Mouse (Mus musculus): Measurements from ENCODE around the gene Plau. TPM values are rescaled to one million over a fixed set of nuclear protein-coding genes. Genes with fewer than 3 reads are reported as not detected.

The Plau gene
- 0.21 and 0.26 TPM in 2 replicates for polyA plus RNA-seq (2015; fragmentation: Nextera tagmentation; extraction: Ambion mirVana)

DNA sequence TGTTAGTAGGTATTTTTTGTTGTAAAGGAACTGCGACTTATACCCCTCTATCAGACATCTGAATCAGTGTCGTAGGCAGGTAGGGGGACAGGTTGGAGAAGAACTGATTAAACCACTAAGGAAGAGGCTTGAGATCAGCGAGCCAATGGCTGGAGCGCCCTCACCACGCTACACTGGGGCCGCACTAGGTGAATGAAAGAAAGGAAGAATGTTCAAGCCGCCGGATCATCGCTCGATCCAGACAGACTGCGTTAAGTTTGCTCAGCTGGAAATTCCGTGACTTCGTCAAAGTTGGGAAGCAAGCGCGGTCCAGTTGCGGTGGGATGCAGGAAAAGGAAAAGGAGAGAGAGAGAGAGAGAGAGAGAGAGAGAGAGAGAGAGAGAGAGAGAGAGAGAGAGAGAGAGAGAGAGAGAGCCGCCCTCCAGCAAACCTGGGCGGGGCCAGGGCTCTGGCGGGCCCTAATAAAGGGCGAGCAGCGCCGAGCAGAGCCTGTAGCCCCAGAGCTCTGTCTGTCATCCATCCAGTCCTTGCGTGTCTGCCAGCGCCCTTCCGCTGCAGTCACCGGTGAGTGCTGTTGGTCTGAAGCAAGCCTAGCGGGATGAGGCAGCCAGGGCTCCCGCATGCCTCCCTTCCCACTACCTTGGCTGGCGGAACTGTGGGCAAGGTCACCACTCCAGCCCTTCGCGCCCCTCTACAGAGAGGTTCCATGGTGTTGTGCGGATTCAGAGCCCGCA, at the start of gene Plau:
Gene Plau, plus strand, starts transcription at position 490 of the 734 bp plus-strand sequence.
- Histone ChIP-seq H3K4me2 (peak within 1 kb of the TSS; percentile 92), H3K27me3 (peaks cover 4% of the 10 kb centered on the region; the same call in 1 of the 2 replicates), H3K4me3 (peak within 1 kb of the TSS; percentile 45), H3K36me3 (no peaks in the 10 kb centered on the region), H3K27ac (replicated peaks) (no peak within 1 kb of the TSS), H3K9ac (peak within 1 kb of the TSS; percentile 49), H3K4me1 (replicated peaks) (peaks cover 11% of the 10 kb centered on the region), H3K9me3 (no peaks in the 10 kb centered on the region)
- ATAC-seq (ENCODE audit: low FRiP score, low read depth): peak; percentile 87
- WGBS: under 1% methylated on average over 33 of the region's 33 CpGs

GRCm38 (mm10) chr14:20788151-20788550, 48.3 kb upstream of the Plau start:
- Histone ChIP-seq H3K4me2 (no peak overlapping the region), H3K36me3 (peaks cover 23% of the 10 kb centered on the region), H3K4me1 (replicated peaks) (peaks cover 43% of the 10 kb centered on the region), H3K9ac (no peak overlapping the region), H3K9me3 (no peaks in the 10 kb centered on the region), H3K27me3 (no peaks in the 10 kb centered on the region), H3K4me3 (no peak overlapping the region), H3K27ac (replicated peaks) (no peak overlapping the region)
- ATAC-seq (ENCODE audit: low FRiP score, low read depth): no peak
- 84% methylated on average over 3 of the region's 3 CpGs for WGBS

DNA sequence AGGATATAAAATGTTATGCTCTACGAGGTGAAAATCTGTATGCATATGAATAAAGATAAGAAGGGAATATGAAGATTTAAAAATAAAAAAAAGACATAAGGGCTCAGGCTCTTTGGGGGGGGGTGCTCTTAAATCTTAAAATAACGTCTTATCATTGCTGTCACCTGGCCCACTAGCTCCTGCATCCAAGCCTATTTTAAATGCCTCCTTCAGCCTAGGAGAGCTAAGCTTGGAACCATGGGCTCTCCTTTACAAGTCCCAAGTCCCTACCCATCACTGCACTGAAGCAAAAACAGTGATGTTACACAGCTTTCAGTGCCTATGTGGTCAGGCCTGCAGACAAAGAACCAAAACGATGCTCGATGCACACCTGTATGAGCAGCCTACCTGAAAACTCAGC, 46.9 kb upstream of the Plau start:
- Histone ChIP-seq H3K27me3 (no peaks in the 10 kb centered on the region), H3K36me3 (peaks cover 19% of the 10 kb centered on the region)
- 93% methylated on average over 4 of the region's 4 CpGs for WGBS

GRCm38 (mm10) chr14:20790445-20790844, 46.0 kb upstream of the Plau start:
- peaks cover 52% of the 10 kb centered on the region for H3K4me1 ChIP-seq (replicated peaks)
- no peak overlapping the region for H3K27ac ChIP-seq (replicated peaks)
- H3K4me3 ChIP-seq: no peak overlapping the region
- 94% methylated on average over 5 of the region's 5 CpGs for WGBS
- H3K36me3 ChIP-seq: peaks cover 19% of the 10 kb centered on the region
- H3K27me3 ChIP-seq: no peaks in the 10 kb centered on the region
- ATAC-seq (ENCODE audit: low FRiP score, low read depth): no peak
- no peak overlapping the region for H3K9ac ChIP-seq
- no peak overlapping the region for H3K4me2 ChIP-seq
- H3K9me3 ChIP-seq: no peaks in the 10 kb centered on the region

More for the DNA sequence above, 46.9 kb upstream of the Plau start:
- peaks cover 49% of the 10 kb centered on the region for H3K4me1 ChIP-seq (replicated peaks)
- no peaks in the 10 kb centered on the region for H3K9me3 ChIP-seq
- no peak overlapping the region for H3K9ac ChIP-seq
- no peak overlapping the region for H3K4me2 ChIP-seq
- no peak overlapping the region for H3K4me3 ChIP-seq
- H3K27ac ChIP-seq (replicated peaks): no peak overlapping the region
- no peak for ATAC-seq (ENCODE audit: low FRiP score, low read depth)

GRCm38 (mm10) chr14:20790996-20791395, 45.5 kb upstream of the Plau start:
- Histone ChIP-seq H3K27ac (replicated peaks) (no peak overlapping the region), H3K9ac (no peak overlapping the region), H3K9me3 (no peaks in the 10 kb centered on the region), H3K36me3 (peaks cover 19% of the 10 kb centered on the region), H3K4me2 (no peak overlapping the region; the same call in 1 of the 2 replicates), H3K4me1 (replicated peaks) (peaks cover 55% of the 10 kb centered on the region), H3K4me3 (no peak overlapping the region), H3K27me3 (no peaks in the 10 kb centered on the region)
- WGBS: 88% methylated on average over 6 of the region's 6 CpGs
- ATAC-seq (ENCODE audit: low FRiP score, low read depth): no peak

DNA sequence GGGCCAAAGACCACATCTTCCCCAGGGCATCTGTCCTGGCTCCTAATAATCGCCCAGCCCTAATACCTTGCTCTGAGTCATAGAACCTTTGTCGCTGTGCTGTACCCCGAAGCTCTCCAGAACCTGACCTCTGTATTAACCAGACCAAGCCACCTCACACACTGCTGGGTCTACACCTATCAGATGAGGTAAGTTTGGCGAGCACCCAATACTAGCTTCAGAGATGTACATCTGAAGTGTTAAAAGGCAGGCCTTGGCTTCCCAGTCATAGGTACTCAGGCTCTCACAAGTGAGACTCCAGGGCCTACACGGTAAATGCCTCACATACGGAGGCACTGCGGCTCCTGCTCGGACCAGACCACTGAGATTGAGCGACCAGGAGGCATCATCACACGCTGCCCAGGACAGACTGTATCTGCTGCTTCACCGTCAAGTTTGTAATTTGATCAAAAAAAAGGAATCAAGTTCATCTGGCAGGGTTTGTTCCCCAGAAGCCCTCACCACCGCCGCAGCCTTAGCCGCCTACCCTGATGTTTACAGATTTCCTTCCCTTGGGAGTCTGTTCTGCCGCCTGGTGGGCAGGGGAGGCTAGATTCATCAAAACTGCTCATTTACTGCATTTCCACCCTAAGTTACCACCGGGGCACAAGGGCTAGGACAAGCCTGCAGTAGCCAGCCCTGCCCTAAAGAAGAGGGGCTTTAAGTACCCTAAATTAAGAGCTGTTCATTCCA, 44.8 kb upstream of the Plau start:
- no peak overlapping the region for H3K27ac ChIP-seq (replicated peaks)
- no peaks in the 10 kb centered on the region for H3K27me3 ChIP-seq
- ATAC-seq (ENCODE audit: low FRiP score, low read depth): no peak
- H3K4me1 ChIP-seq (replicated peaks): peaks cover 54% of the 10 kb centered on the region
- H3K36me3 ChIP-seq: peaks cover 18% of the 10 kb centered on the region
- H3K9ac ChIP-seq: peak overlapping the region; percentile 17; the same call in 1 of the 2 replicates
- WGBS: 77% methylated on average over 16 of the region's 16 CpGs
- H3K4me3 ChIP-seq: peak overlapping the region; percentile 83; the same call in 1 of the 2 replicates
- no peaks in the 10 kb centered on the region for H3K9me3 ChIP-seq
- H3K4me2 ChIP-seq: peak overlapping the region; percentile 69

DNA sequence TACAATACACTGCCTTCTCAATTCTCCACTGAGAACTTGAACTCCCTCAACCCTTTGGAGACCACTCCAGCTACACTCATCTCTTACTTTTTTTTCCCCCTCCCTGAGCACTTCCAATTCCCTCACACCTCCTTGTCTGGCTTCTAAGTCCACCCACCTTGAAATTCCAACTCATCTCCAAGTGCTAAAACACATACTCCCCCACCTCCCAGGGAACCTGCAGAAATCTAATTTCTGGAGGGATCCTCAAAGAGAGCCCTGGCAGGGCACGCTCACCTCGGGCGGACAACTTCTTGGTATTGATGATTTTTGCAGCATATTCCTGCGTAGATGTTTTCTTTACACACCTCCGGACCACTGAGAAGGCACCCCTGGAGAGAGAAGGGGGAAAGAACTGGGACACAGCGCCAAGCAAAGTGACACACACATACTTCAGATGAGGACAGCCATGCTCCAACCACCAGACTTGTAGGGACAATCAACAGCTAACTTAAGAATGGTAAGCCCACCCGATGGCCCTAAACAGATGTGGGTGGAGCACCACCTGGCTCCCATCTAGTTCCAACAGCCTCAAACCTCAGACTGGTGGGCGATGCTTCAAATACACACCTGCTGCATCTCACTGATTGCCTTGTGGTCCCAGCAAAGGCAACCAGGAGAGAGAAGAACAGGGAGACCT, 44.1 kb upstream of the Plau start:
- Histone ChIP-seq H3K4me1 (replicated peaks) (peaks cover 58% of the 10 kb centered on the region), H3K27ac (replicated peaks) (peak overlapping the region; percentile 84), H3K4me3 (peak overlapping the region; percentile 83), H3K4me2 (peak overlapping the region; percentile 69), H3K9ac (peak overlapping the region; percentile 81), H3K36me3 (peaks cover 17% of the 10 kb centered on the region), H3K27me3 (no peaks in the 10 kb centered on the region), H3K9me3 (no peaks in the 10 kb centered on the region)
- WGBS: 70% methylated on average over 8 of the region's 8 CpGs
- no peak for ATAC-seq (ENCODE audit: low FRiP score, low read depth)

DNA sequence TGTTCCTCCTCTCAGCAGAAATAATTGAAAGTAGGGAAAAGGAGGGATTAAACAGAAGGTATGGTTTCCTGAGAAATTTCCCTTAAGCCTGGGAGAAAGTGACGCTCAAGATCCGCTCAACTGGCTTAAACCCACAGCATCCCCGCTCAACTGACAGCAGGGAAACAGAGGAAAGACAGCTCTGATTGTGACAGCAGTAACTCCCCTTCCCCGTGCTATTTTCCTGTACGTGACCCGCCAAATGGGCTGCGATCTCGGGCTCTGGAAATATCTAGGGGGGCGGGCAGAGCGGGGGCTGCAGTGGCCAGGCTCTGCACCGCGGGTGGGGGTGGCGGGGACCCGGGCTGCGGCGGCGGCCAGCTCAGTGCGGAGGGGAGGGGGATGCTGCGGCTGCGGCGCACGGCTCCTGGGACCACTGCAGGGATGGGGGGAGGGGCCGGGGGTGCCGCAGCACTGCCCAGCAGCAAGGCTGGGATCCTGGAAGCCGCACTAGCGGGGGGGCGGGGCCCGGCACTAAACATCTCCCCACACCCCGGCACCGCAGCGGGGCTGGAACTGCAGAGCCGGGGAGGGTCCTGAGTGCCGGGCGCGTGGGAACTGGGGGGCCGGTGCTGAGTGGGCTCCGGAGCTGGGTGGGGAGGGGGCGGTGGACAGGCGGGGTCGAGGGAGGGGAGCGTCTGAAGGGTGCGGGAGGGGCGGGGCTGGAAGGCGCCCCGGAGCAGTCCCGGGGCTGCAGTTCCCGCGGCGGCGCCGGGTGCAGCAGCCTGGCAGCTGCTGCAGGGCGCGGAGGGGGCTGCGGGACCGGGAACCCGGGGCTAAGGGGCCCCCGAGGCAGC, 43.3 kb upstream of the Plau start:
- no peaks in the 10 kb centered on the region for H3K27me3 ChIP-seq
- WGBS: 2% methylated on average over 42 of the region's 57 CpGs
- H3K9me3 ChIP-seq: no peaks in the 10 kb centered on the region
- peak overlapping the region; percentile 83 for H3K4me3 ChIP-seq
- peak; percentile 60 for ATAC-seq (ENCODE audit: low FRiP score, low read depth)
- H3K4me2 ChIP-seq: peak overlapping the region; percentile 69
- peak overlapping the region; percentile 84 for H3K27ac ChIP-seq (replicated peaks)
- peaks cover 17% of the 10 kb centered on the region for H3K36me3 ChIP-seq
- H3K4me1 ChIP-seq (replicated peaks): peaks cover 56% of the 10 kb centered on the region
- H3K9ac ChIP-seq: peak overlapping the region; percentile 81

GRCm38 (mm10) chr14:20793758-20794531, 42.5 kb upstream of the Plau start, which contains the start of gene Camk2g:
Camk2g (minus strand) TSS chr14:20794088.
- Histone ChIP-seq H3K4me2 (peak within 1 kb of the TSS; percentile 69), H3K4me1 (replicated peaks) (peaks cover 54% of the 10 kb centered on the region), H3K9ac (peak within 1 kb of the TSS; percentile 81), H3K27ac (replicated peaks) (peak within 1 kb of the TSS; percentile 84), H3K9me3 (no peaks in the 10 kb centered on the region), H3K27me3 (no peaks in the 10 kb centered on the region), H3K36me3 (peaks cover 17% of the 10 kb centered on the region), H3K4me3 (peak within 1 kb of the TSS; percentile 83)
- peak; percentile 92 for ATAC-seq (ENCODE audit: low FRiP score, low read depth)
- WGBS: 0% methylated on average over 58 of the region's 76 CpGs

GRCm38 (mm10) chr14:20794589-20794988, 41.9 kb upstream of the Plau start:
- peaks cover 54% of the 10 kb centered on the region for H3K4me1 ChIP-seq (replicated peaks)
- peak overlapping the region; percentile 81; the same call in 1 of the 2 replicates for H3K9ac ChIP-seq
- no peaks in the 10 kb centered on the region for H3K9me3 ChIP-seq
- WGBS: 10% methylated on average over 9 of the region's 9 CpGs
- H3K36me3 ChIP-seq: peaks cover 14% of the 10 kb centered on the region
- H3K4me3 ChIP-seq: peak overlapping the region; percentile 83
- H3K27me3 ChIP-seq: no peaks in the 10 kb centered on the region
- ATAC-seq (ENCODE audit: low FRiP score, low read depth): no peak
- H3K27ac ChIP-seq (replicated peaks): peak overlapping the region; percentile 84; the same call in 1 of the 2 replicates
- H3K4me2 ChIP-seq: peak overlapping the region; percentile 69
